In the genomic region with DNA sequence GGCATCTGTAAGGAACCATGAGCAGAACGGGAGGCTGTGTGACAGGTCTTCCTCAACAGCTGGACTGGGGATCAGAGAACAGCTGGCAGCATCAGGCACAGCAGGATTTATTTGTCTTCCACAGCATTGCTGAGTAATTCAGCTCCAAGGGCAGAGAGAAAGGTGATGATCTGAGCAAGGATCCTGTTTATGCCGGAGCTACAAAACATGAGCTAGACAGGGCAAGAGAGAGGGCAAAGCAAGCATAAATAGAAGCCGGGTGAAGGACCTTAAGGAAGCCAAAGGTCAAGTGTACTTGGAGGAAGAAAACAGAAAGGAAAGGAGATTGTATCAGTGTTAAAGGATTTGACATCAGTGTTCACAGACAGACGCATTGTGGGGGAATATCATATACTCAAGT, we compare ENCODE assay signal across 24 mouse cellular contexts.
DNase-seq lines count a peak whose midpoint lies in the region; ATAC-seq and TF ChIP-seq lines count a peak whose summit lies in the region.
"Had no signal": no experiment of that assay in that cellular context is flagged by ENCODE, and none has a peak within 500 bp of the region (broad histone marks: within the 10 kb centered on the region; RNA-seq: fewer than 3 reads in every experiment).

No protein-coding gene starts in this region.

- DNase-seq in lung, adult 2 months: no peak
- peak; percentile 11 for DNase-seq in embryo, embryonic 11 days
- DNase-seq in kidney, postnatal 36 days: peak; percentile 14 to 32
- DNase-seq in forebrain, embryonic 11.5 days (ENCODE audit: low spot score): no peak
- no peak for DNase-seq in urinary bladder, adult 2 months (ENCODE audit: low spot score)
- DNase-seq: adrenal gland, postnatal 25 days; cerebellum, adult 11-12 months; cerebellum, postnatal 14 days; gastrocnemius, postnatal 25 days; heart, postnatal 4 days; retina, postnatal 1 day; right cerebral cortex, postnatal 4 days; thymus, postnatal 14 days had no signal

- peak; percentile 23; the same call in 1 of the 2 replicates for ATAC-seq in lung, embryonic 16.5 days (ENCODE audit: low read depth)
- 0 out of 2 replicates have a peak, but pooled peaks have one; percentile 28 for ATAC-seq in kidney, embryonic 14.5 days (ENCODE audit: low FRiP score, low TSS enrichment)
- no peak for ATAC-seq in forebrain, embryonic 11.5 days (replicated peaks; ENCODE audit: low FRiP score)
- ATAC-seq: forebrain, embryonic 15.5 days; hindbrain, postnatal 0 days; intestine, postnatal 0 days; midbrain, embryonic 16.5 days had no signal

- no peaks in the 10 kb centered on the region for H3K27me3 ChIP-seq in lung, embryonic 16.5 days (ENCODE audit: control insufficient read depth, insufficient read depth, low read depth, low read length)
- no peaks in the 10 kb centered on the region for H3K27me3 ChIP-seq in kidney, embryonic 14.5 days (ENCODE audit: control insufficient read depth, insufficient read depth, low read length)
- H3K27me3 ChIP-seq in forebrain, embryonic 11.5 days (ENCODE audit: control insufficient read depth, insufficient read depth, low read length): no peaks in the 10 kb centered on the region
- H3K27me3 ChIP-seq: CH12.LX; forebrain, embryonic 15.5 days; heart, embryonic 15.5 days; limb, embryonic 15.5 days; neural tube, embryonic 15.5 days had no signal

- H3K9me3 ChIP-seq in lung, embryonic 16.5 days (ENCODE audit: control insufficient read depth, low read length): no peaks in the 10 kb centered on the region
- H3K9me3 ChIP-seq in kidney, embryonic 14.5 days (ENCODE audit: control insufficient read depth, low read length): no peaks in the 10 kb centered on the region
- H3K9me3 ChIP-seq in forebrain, embryonic 11.5 days (ENCODE audit: control insufficient read depth, low read length): no peaks in the 10 kb centered on the region
- H3K9me3 ChIP-seq: forebrain, embryonic 15.5 days; heart, embryonic 15.5 days; limb, embryonic 15.5 days; neural tube, embryonic 15.5 days had no signal

- no peak for TF ChIP-seq POLR2A in lung, adult 2 months (IDR thresholded peaks at IDR 0.05; ENCODE audit: borderline replicate concordance, extremely low read depth, low read depth, low read length)

- H3K36me3 ChIP-seq in lung, embryonic 16.5 days (ENCODE audit: control insufficient read depth, insufficient read depth, low read length): no peaks in the 10 kb centered on the region
- H3K36me3 ChIP-seq in kidney, embryonic 14.5 days (ENCODE audit: control insufficient read depth, insufficient read depth, low read length): no peaks in the 10 kb centered on the region
- H3K36me3 ChIP-seq in forebrain, embryonic 11.5 days (ENCODE audit: control insufficient read depth, insufficient read depth, low read length): no peaks in the 10 kb centered on the region
- H3K36me3 ChIP-seq: forebrain, embryonic 15.5 days; heart, embryonic 15.5 days; limb, embryonic 15.5 days; neural tube, embryonic 15.5 days had no signal

- no peak overlapping the region for H3K4me3 ChIP-seq in lung, embryonic 16.5 days (ENCODE audit: low read length)
- H3K4me3 ChIP-seq in lung, adult 2 months (replicated peaks; ENCODE audit: extremely low read depth, low read depth, low read length): no peak overlapping the region
- no peak overlapping the region for H3K4me3 ChIP-seq in kidney, embryonic 14.5 days (ENCODE audit: low read length)
- no peak overlapping the region for H3K4me3 ChIP-seq in forebrain, embryonic 11.5 days (ENCODE audit: low read depth, low read length)
- H3K4me3 ChIP-seq: erythroblast, embryonic 14.5 days; forebrain, embryonic 15.5 days; heart, embryonic 15.5 days; limb, embryonic 15.5 days; neural tube, embryonic 15.5 days had no signal

- no peak overlapping the region for H3K4me2 ChIP-seq in lung, embryonic 16.5 days (ENCODE audit: low read depth, low read length)
- H3K4me2 ChIP-seq in kidney, embryonic 14.5 days (replicated peaks; ENCODE audit: low read depth, low read length): no peak overlapping the region
- H3K4me2 ChIP-seq in forebrain, embryonic 11.5 days (ENCODE audit: low read depth, low read length, severe bottlenecking): no peak overlapping the region
- H3K4me2 ChIP-seq: forebrain, embryonic 15.5 days; heart, embryonic 15.5 days; limb, embryonic 15.5 days; neural tube, embryonic 15.5 days had no signal

- H3K9ac ChIP-seq in lung, embryonic 16.5 days (ENCODE audit: low read length): no peak overlapping the region
- H3K9ac ChIP-seq in kidney, embryonic 14.5 days (ENCODE audit: low read depth, low read length): no peak overlapping the region
- H3K9ac ChIP-seq in forebrain, embryonic 11.5 days (ENCODE audit: low read length): no peak overlapping the region
- H3K9ac ChIP-seq: forebrain, embryonic 15.5 days; heart, embryonic 15.5 days; limb, embryonic 15.5 days; neural tube, embryonic 15.5 days had no signal

- 0 out of 2 replicates have a peak, but pooled peaks cover 10% of the 10 kb centered on the region for H3K4me1 ChIP-seq in lung, embryonic 16.5 days (replicated peaks; ENCODE audit: control insufficient read depth, insufficient read depth, low read length)
- H3K4me1 ChIP-seq in lung, adult 2 months (ENCODE audit: control insufficient read depth, insufficient read depth, low read length): no peaks in the 10 kb centered on the region; the same call in 1 of the 2 replicates
- H3K4me1 ChIP-seq in kidney, embryonic 14.5 days (ENCODE audit: control insufficient read depth, insufficient read depth, low read length): 0 out of 2 replicates have a peak, but pooled peaks cover 3% of the 10 kb centered on the region
- no peaks in the 10 kb centered on the region for H3K4me1 ChIP-seq in forebrain, embryonic 11.5 days (replicated peaks; ENCODE audit: control insufficient read depth, insufficient read depth, low read length)
- H3K4me1 ChIP-seq: forebrain, embryonic 15.5 days; heart, embryonic 15.5 days had no signal

- no peak for TF ChIP-seq CTCF in lung, adult 2 months (IDR thresholded peaks at IDR 0.05; ENCODE audit: insufficient read depth, low read length)

- no peak overlapping the region for H3K27ac ChIP-seq in lung, embryonic 16.5 days (ENCODE audit: low read length)
- no peak overlapping the region for H3K27ac ChIP-seq in kidney, embryonic 14.5 days (ENCODE audit: low read depth, low read length)
- H3K27ac ChIP-seq in forebrain, embryonic 11.5 days (ENCODE audit: low read depth, low read length): no peak overlapping the region
- H3K27ac ChIP-seq: forebrain, embryonic 15.5 days; heart, embryonic 15.5 days; hindbrain, postnatal 0 days; limb, embryonic 15.5 days; neural tube, embryonic 15.5 days had no signal

- WGBS in lung, embryonic 16.5 days: 16% methylated on average over 4 of the region's 4 CpGs
- WGBS in lung, adult 2 months: 25% methylated on average over 4 of the region's 4 CpGs
- 6% methylated on average over 4 of the region's 4 CpGs for WGBS in kidney, embryonic 14.5 days
- WGBS in forebrain, embryonic 11.5 days: 65% methylated on average over 4 of the region's 4 CpGs

Comparison
In these comparisons a context has a peak if more than half of its experiments do, and no peak if none do; other contexts are left out.
1. DNase-seq: peak in embryo, embryonic 11 days (single experiment) and kidney, postnatal 36 days (2 of 2); none in lung, adult 2 months (single experiment), forebrain, embryonic 11.5 days (single experiment) and urinary bladder, adult 2 months (single experiment).